Mouse (Mus musculus) naive thymus-derived CD4-positive, alpha-beta T cell, adult 2 months (primary cell): ENCODE measurements at regions not wholly inside any gene's neighbourhood (a gene's known extent, or its start where the extent isn't known, plus 50 kb on each side); places are given as distances from the start of the nearest gene placed in this dataset.

Experiments
- DNase-seq: peaks from one replicate; pipeline ENCODE4 v3.0.0-alpha.2; 2011; ENCODE audit warnings: low read depth

GRCm38 (mm10) chr6:78899952-78900351 is 431.3 kb upstream of the Reg3g start:
- DNase-seq = peak; percentile 1

GRCm38 (mm10) chr6:78892730-78893129 is 424.1 kb upstream of the Reg3g start:
- DNase-seq = no peak

- no peak for DNase-seq
Measured at GRCm38 (mm10) chr6:78863031-78863430, 394.4 kb upstream of the Reg3g start.

- no peak for DNase-seq
Measured at GRCm38 (mm10) chr6:78841261-78841660, 372.6 kb upstream of the Reg3g start.

GRCm38 (mm10) chr6:78825901-78826629 is 357.4 kb upstream of the Reg3g start:
- no peak for DNase-seq

GRCm38 (mm10) chr6:78821251-78821650 is 352.6 kb upstream of the Reg3g start:
- no peak for DNase-seq

GRCm38 (mm10) chr6:78797013-78797412 is 328.3 kb upstream of the Reg3g start:
- no peak for DNase-seq

GRCm38 (mm10) chr6:78788972-78789371 is 320.3 kb upstream of the Reg3g start:
- no peak for DNase-seq

GRCm38 (mm10) chr6:78757619-78758018 is 288.9 kb upstream of the Reg3g start:
- no peak for DNase-seq
